Mouse (Mus musculus) intestine, embryonic 14.5 days (tissue): ENCODE results near the gene Grk3. TPM values are rescaled to one million over a fixed set of nuclear protein-coding genes. Genes with fewer than 3 reads are reported as not detected.

ENCODE experiments used
- polyA plus RNA-seq: library from polyadenylated mRNA; unstranded; fragments of >200 nt; fragmentation: Nextera tagmentation; extraction: Ambion mirVana; gene quantifications from 2 replicates; pipeline ENCODE4 v1.2.1, GENCODE M21; 2014

Grk3 gene
- polyA plus RNA-seq, 1 experiment from 2014 or later = 15.7 TPM

Other genes starting within 250 kb of the Grk3 start
- 0.74 and 0.95 TPM in 2 replicates for gene Myo18b, start 119.4 kb downstream of the Grk3 start, polyA plus RNA-seq
- gene Crybb2, start 54.3 kb upstream of the Grk3 start, polyA plus RNA-seq = not detected in 2 replicates
- 0.28 and 1.2 TPM in 2 replicates for gene Crybb3, start 65.8 kb upstream of the Grk3 start, polyA plus RNA-seq
- 6.9 TPM in 2 replicates for gene 2900026A02Rik, start 205.4 kb upstream of the Grk3 start, polyA plus RNA-seq
- not detected in 2 replicates for gene Tmem211, start 211.1 kb upstream of the Grk3 start, polyA plus RNA-seq